Mouse (Mus musculus): ENCODE measurements around the gene Dysf.

The Dysf gene

GRCm38 (mm10) chr6:84050238-84050637 is 41.8 kb downstream of the Dysf start:
- no peak for DNase-seq (ENCODE audit: low read depth, low spot score)

- DNase-seq (ENCODE audit: low read depth, low spot score): no peak
Observed at GRCm38 (mm10) chr6:84051032-84051431, 42.6 kb downstream of the Dysf start.

- DNase-seq (ENCODE audit: low read depth, low spot score): no peak
Observed at GRCm38 (mm10) chr6:84053874-84054530, 45.6 kb downstream of the Dysf start.

GRCm38 (mm10) chr6:84055619-84056018 is 47.2 kb downstream of the Dysf start:
- DNase-seq (ENCODE audit: low read depth, low spot score): no peak

- DNase-seq (ENCODE audit: low read depth, low spot score): no peak
Observed at GRCm38 (mm10) chr6:84057216-84057615, 48.8 kb downstream of the Dysf start.

- DNase-seq (ENCODE audit: low read depth, low spot score): no peak
Observed at GRCm38 (mm10) chr6:84058671-84059141, 50.3 kb downstream of the Dysf start.

GRCm38 (mm10) chr6:84059771-84060414 is 51.5 kb downstream of the Dysf start:
- DNase-seq (ENCODE audit: low read depth, low spot score): no peak

- peak; percentile 60 for DNase-seq (ENCODE audit: low read depth, low spot score)
Observed at GRCm38 (mm10) chr6:84061328-84061727, 52.9 kb downstream of the Dysf start.

- no peak for DNase-seq (ENCODE audit: low read depth, low spot score)
Observed at GRCm38 (mm10) chr6:84062541-84062940, 54.2 kb downstream of the Dysf start.

- no peak for DNase-seq (ENCODE audit: low read depth, low spot score)
Observed at GRCm38 (mm10) chr6:84068236-84068635, 59.8 kb downstream of the Dysf start.

- DNase-seq (ENCODE audit: low read depth, low spot score): no peak
Observed at GRCm38 (mm10) chr6:84070251-84070650, 61.9 kb downstream of the Dysf start.

- DNase-seq (ENCODE audit: low read depth, low spot score): no peak
Observed at GRCm38 (mm10) chr6:84072574-84072973, 64.2 kb downstream of the Dysf start.

GRCm38 (mm10) chr6:84078172-84078571 is 69.8 kb downstream of the Dysf start:
- DNase-seq (ENCODE audit: low read depth, low spot score): no peak

- no peak for DNase-seq (ENCODE audit: low read depth, low spot score)
Observed at GRCm38 (mm10) chr6:84080631-84081030, 72.2 kb downstream of the Dysf start.

- no peak for DNase-seq (ENCODE audit: low read depth, low spot score)
Observed at GRCm38 (mm10) chr6:84084757-84085156, 76.4 kb downstream of the Dysf start.

GRCm38 (mm10) chr6:84093473-84093872 is 85.1 kb downstream of the Dysf start:
- peak; percentile 62 for DNase-seq (ENCODE audit: low read depth, low spot score)

GRCm38 (mm10) chr6:84094536-84094935 is 86.1 kb downstream of the Dysf start:
- no peak for DNase-seq (ENCODE audit: low read depth, low spot score)

- DNase-seq (ENCODE audit: low read depth, low spot score): peak; percentile 53
Observed at GRCm38 (mm10) chr6:84094998-84095397, 86.6 kb downstream of the Dysf start.

- DNase-seq (ENCODE audit: low read depth, low spot score): peak; percentile 73
Observed at GRCm38 (mm10) chr6:84095882-84096281, 87.5 kb downstream of the Dysf start.

- no peak for DNase-seq (ENCODE audit: low read depth, low spot score)
Observed at GRCm38 (mm10) chr6:84102002-84102401, 93.6 kb downstream of the Dysf start.

GRCm38 (mm10) chr6:84105148-84106022 is 97.0 kb downstream of the Dysf start:
- DNase-seq (ENCODE audit: low read depth, low spot score): peak; percentile 25

GRCm38 (mm10) chr6:84106082-84106481 is 97.7 kb downstream of the Dysf start:
- DNase-seq (ENCODE audit: low read depth, low spot score): no peak

All from retina, postnatal 7 days (tissue).